Mouse (Mus musculus): ENCODE measurements around the gene Tex16. TPM values are rescaled to one million over a fixed set of nuclear protein-coding genes. Genes with fewer than 3 reads are reported as not detected.

The Tex16 gene
- 3.8 and 6.9 TPM in 2 replicates for polyA plus RNA-seq (2015; fragmentation: Nextera tagmentation; extraction: Ambion mirVana)

GRCm38 (mm10) chrX:112010707-112011106, at the start of gene Tex16:
Tex16 (plus strand) TSS chrX:112011007.

Other genes with a start within 250 kb of the Tex16 start
- 3.0 and 4.1 TPM in 2 replicates for gene Gm45194, start 119.6 kb upstream of the Tex16 start, polyA plus RNA-seq (2015; fragmentation: Nextera tagmentation; extraction: Ambion mirVana)
- gene 4933403O08Rik, start 228.0 kb downstream of the Tex16 start, polyA plus RNA-seq (2015; fragmentation: Nextera tagmentation; extraction: Ambion mirVana): 0.40 and 0.68 TPM in 2 replicates

All from skeletal muscle tissue, postnatal 0 days (tissue).